Mouse (Mus musculus) brain, embryonic 14.5 days (tissue): ENCODE data around the gene Rimkla.
"Not testable (repeated sequence)": the region's sequence is repeated elsewhere in the genome, so short reads cannot be mapped to it uniquely, and the experiment has no call there.

Experiments
- CTCF ChIP-seq: fragments of 200-500 bp; IDR thresholded peaks from 2 replicates; pipeline ENCODE4 v1.5.1; 2012; ENCODE audit warnings: inconsistent platforms, mild to moderate bottlenecking, moderate library complexity, borderline replicate concordance; ENCODE audit not compliant: insufficient read depth, insufficient read length; ENCODE audit errors: extremely low read depth
- POLR2A ChIP-seq: fragments of 200-500 bp; IDR thresholded peaks from 2 replicates; pipeline ENCODE4 v1.6.1; 2012; ENCODE audit warnings: mild to moderate bottlenecking, inconsistent platforms, borderline replicate concordance; ENCODE audit not compliant: poor library complexity, insufficient read depth, insufficient read length, severe bottlenecking; ENCODE audit errors: extremely low read depth

DNA sequence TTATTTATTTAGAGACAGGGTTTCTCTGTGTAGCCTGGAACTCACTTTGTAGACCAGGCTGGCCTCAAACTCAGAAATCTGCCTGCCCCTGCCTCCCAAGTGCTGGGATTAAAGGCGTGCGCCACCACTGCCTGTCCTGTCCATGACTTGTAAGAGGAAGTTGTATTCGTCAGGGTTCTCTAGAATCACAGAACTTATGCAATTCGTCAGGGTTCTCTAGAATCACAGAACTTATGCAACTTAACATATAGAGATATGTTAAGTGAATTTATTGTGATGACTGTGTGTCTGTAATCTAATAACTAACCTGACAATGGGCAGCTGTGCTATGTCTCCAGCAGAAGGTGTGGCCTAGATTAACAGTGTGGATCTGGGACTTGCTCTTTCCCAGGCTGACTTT, 44.2 kb upstream of the Rimkla start, which contains the start of gene Foxj3:
- TF ChIP-seq CTCF, POLR2A: not testable (repeated sequence)
